Mouse (Mus musculus) adrenal gland, postnatal 10 days (tissue): ENCODE measurements around the gene Gm43638. TPM values are rescaled to one million over a fixed set of nuclear protein-coding genes. Genes with fewer than 3 reads are reported as not detected.
"Not testable (repeated sequence)": the region's sequence is repeated elsewhere in the genome, so short reads cannot be mapped to it uniquely, and the experiment has no call there.

Source experiments
- DNase-seq: peaks from one replicate; pipeline ENCODE4 v3.0.0; 2021; ENCODE audit warnings: mixed read lengths
- long read RNA-seq, 2 experiments: library from polyadenylated mRNA; stranded (forward); transcript quantifications; one replicate each; pipeline ENCODE4 v2.0.0; 2021
- total RNA-seq, 2 experiments: library from RNA; stranded (reverse); gene quantifications; 2 replicates each; pipeline ENCODE4 v1.2.3; 2021

Gm43638 gene
- not detected for total RNA-seq
- long read RNA-seq, experiment 1: 0 reads
- long read RNA-seq, experiment 2: 0 reads

GRCm38 (mm10) chr5:87486706-87487105 is at the start of gene Gm43638:
Gene Gm43638, minus strand, starts transcription at chr5:87486806.
- DNase-seq: not testable (repeated sequence)

DNA sequence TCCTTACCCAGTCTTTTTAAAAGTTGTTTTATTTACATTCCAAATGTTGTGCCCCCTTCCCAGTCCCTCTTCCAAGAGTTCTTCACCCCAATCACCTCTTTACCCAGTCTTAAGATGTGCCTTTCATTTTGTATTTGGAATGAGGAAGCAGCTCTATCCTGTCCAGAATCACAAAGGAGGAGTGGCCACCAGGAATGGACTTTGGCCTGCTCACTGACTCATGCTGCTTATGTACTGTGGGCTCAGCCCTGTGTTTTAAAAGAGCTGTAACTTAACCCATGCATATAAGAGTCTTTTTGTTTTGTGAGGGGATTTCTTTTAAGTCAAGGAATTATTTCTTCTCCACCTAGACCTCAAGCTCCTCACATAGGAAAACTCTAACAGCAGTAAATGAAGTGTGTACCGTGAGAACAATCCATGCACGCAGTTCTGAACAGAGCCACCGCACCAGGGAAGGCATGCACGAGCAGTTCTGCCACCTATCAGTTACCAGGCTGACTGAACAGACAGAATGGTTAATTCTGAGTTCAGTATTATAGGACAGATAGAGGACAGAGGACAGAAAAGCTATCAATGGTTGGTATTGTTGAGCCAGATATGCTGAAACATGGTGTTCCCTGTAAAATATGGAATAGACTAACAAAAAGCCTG is 49.5 kb upstream of the Gm43638 start:
- DNase-seq: no peak

DNA sequence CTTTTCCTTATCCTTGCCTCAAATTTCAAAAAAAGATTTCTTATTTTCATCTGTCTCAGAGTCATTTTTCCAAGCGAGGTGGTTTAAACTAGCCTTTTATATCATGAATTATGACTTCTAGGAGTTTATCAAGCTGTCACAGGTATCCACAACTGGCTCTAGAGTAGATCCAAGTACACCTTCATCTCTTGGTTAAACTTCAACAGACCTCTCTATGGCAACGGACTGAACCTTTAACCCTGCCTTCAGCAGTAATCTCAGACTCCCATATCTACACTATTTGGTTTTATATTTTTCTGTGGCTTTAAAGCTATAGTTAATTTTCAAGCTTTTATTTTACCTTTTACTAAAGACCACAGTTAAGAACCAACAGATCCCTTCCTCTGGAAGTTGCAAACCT is 45.7 kb upstream of the Gm43638 start:
- no peak for DNase-seq

DNA sequence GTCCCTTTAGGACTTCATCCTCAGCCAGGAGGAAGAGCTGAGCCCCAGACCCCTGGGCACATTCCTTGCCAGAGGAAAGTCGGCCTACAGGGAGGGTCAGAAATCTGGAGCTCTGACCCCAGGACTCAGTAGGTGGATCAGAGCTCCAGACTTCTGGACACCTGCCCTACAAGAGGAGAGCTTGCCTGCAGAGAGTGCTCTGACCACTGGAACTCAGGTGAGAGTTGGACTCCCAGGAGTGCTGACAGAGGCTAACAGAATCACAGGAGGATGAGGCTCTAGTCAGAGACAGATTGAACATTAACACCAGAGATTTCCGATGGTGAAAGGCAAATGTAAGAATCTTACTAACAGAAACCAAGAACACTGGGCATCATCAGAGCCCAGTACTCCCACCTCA is 37.0 kb upstream of the Gm43638 start:
- not testable (repeated sequence) for DNase-seq

DNA sequence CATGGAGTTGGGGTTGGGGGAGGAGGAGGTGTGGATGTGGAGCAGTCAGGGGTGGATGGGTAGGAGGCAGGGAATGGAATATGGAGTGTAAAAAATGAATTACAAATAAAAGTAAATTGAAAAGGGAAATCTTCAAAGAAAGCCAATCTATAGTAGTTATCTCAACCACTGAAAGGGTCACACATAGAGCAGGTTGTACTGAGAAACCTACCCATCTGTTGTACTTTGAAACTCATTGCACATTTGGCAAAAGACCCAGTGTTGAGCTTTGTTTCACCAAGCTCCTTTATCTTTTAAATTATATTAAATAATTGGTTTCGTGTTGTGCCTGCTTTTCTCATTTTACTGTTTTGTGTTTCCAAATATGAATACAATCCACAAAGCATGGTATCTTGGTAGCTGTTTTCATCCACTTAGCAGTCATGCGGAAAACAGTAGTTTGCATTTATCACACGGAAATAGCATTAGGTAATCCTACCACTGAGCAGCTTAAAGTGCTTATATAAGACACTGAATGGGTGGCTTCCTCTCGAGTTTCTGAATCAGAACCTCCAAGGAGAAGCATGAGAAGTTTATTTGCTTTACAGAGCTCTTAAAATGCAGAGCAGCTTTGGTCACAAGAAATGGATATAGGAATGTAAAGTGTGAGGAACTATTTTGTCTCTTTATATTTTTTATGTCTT is 19.3 kb upstream of the Gm43638 start:
- DNase-seq: no peak

- DNase-seq: no peak
These were observed 16.1 kb upstream of the Gm43638 start for GRCm38 (mm10) chr5:87502687-87503086.

DNA sequence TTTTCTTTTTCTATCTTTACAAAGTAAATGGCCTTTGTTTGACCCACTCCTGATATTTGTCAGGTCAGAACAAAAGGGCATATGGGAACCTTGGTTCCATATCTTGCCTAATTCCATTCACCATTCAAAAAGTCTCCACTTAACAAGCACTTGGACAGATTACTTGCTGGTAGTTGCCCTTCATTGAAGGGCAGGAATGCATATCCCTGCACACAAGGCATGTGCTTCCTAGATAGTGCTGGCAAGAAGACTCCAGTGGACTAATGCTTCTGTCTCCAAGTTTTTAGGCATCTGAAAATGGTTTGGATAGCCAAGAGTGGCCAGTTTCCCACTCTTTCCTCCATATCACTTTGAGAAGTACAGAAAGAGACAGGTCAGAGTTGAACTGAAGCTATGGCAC is 12.7 kb upstream of the Gm43638 start:
- no peak for DNase-seq

GRCm38 (mm10) chr5:87498936-87499335 is 12.3 kb upstream of the Gm43638 start:
- peak; percentile 9 for DNase-seq

DNA sequence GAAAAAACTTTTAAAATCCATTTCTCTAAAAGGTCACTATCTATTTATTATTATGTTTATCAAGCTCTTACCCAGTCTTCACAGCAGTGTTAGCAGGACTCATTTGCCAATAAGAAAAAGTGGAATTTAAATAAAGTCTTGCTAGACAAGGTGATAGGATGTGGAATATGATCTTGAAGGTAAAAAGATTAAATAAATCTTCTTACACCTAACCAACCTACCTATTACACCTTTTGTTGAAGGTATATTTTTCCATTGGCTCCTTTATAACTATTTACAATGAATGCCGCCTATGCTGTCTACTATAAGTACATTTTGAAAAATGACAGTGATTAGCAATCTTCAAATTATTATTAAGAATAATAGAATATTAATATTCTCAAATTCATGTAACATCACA is 4.2 kb upstream of the Gm43638 start, which contains the start of gene Ugt2a1:
Gene Ugt2a1, minus strand, starts transcription at position 101 of the 400 bp plus-strand sequence.
- no peak for DNase-seq

GRCm38 (mm10) chr5:87482160-87482559 is 4.4 kb downstream of the Gm43638 start, which contains the start of gene Ugt2a2:
Gene Ugt2a2, minus strand, starts transcription at chr5:87482260.
- no peak for DNase-seq

- DNase-seq: no peak
These were observed 27.8 kb downstream of the Gm43638 start for GRCm38 (mm10) chr5:87458810-87459209.

DNA sequence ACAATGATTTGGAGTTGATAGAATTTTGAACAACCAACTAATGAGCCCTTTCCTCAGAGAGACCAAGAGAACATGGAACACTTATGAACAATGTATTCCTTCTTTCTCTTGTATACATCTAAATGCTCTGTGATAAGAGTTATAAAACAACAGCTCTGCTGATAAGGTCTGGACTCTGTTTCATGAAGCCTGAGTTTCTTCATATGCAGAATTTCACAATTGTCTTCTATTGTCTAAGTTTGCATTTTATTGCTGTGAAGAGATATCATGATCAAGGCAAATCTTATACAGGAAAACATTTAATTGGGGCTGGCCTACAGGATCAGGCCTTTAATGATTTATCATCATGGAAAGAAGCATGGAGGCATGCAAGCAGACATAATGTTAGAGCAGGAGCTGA is 28.9 kb downstream of the Gm43638 start:
- no peak for DNase-seq

- no peak for DNase-seq
These were observed 30.3 kb downstream of the Gm43638 start for GRCm38 (mm10) chr5:87456216-87456850.

GRCm38 (mm10) chr5:87455519-87455918 is 31.1 kb downstream of the Gm43638 start:
- no peak for DNase-seq

DNA sequence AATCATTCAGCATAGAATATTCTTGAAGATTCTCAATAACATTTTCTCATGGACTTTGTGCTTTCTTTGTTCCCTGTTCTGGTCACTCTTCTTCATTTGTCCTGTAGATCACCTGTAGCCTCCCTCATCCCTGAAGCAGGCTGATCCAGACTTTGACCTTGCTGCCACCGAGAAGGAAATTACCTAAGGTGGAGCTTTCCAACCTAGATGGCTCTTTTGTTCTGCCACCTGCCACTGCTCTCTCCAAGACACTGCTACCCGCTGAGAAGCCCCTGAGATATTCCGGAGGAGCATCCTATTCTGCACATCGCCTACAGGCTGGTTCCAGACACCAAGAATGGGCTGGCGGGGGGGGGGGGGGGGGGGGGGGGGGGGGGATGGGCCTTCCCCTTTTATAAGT is 34.1 kb downstream of the Gm43638 start:
- DNase-seq: not testable (repeated sequence)

GRCm38 (mm10) chr5:87436264-87436663 is 50.3 kb downstream of the Gm43638 start:
- DNase-seq: peak; percentile 15

GRCm38 (mm10) chr5:87425676-87426075 is 60.9 kb downstream of the Gm43638 start:
- DNase-seq: no peak

- DNase-seq: not testable (repeated sequence)
These were observed 62.6 kb downstream of the Gm43638 start, which contains the start of gene Ugt2b38 for GRCm38 (mm10) chr5:87424041-87424440. Gene Ugt2b38, minus strand, starts transcription at chr5:87424203.

Other genes with a start within 250 kb of the Gm43638 start
- gene Ugt2b37, start 232.0 kb downstream of the Gm43638 start, total RNA-seq: under 1 TPM; 0.45 to 0.93 TPM
- 1 to 10 TPM in 1 of 2 experiments, under 1 TPM in 1; 0.85 to 1.7 TPM for gene Ugt2a3, start 149.6 kb downstream of the Gm43638 start, total RNA-seq
- gene Ugt2b38, start 62.6 kb downstream of the Gm43638 start, total RNA-seq: under 1 TPM in 1 of 2 experiments, not detected in 1; 0.36 TPM
- gene Ugt2a2, start 4.5 kb downstream of the Gm43638 start, total RNA-seq: not detected
- gene Ugt2a1, start 4.1 kb upstream of the Gm43638 start, total RNA-seq: not detected
- gene Sult1b1, start 51.4 kb upstream of the Gm43638 start, total RNA-seq: under 1 TPM; 0.30 to 0.84 TPM
- 10 to 100 TPM in 1 of 2 experiments, 1 to 10 TPM in 1; 6.0 to 16.6 TPM for gene Sult1d1, start 82.2 kb upstream of the Gm43638 start, total RNA-seq
- gene Sult1e1, start 104.8 kb upstream of the Gm43638 start, total RNA-seq: under 1 TPM in 1 of 2 experiments, not detected in 1; 0.84 TPM
- gene Csn1s1, start 179.4 kb upstream of the Gm43638 start, total RNA-seq: not detected
- not detected for gene Csn2, start 212.8 kb upstream of the Gm43638 start, total RNA-seq